Mouse (Mus musculus): Measurements from ENCODE around the gene Ddx4.
A peak's percentile ranks its signal among the peaks of the same experiment; 100 is the strongest.
"Not testable (repeated sequence)": the region's sequence is repeated elsewhere in the genome, so short reads cannot be mapped to it uniquely, and the experiment has no call there.

Gene Ddx4

GRCm38 (mm10) chr13:112635174-112635837, 17.0 kb downstream of the Ddx4 start:
- DNase-seq: no peak

DNA sequence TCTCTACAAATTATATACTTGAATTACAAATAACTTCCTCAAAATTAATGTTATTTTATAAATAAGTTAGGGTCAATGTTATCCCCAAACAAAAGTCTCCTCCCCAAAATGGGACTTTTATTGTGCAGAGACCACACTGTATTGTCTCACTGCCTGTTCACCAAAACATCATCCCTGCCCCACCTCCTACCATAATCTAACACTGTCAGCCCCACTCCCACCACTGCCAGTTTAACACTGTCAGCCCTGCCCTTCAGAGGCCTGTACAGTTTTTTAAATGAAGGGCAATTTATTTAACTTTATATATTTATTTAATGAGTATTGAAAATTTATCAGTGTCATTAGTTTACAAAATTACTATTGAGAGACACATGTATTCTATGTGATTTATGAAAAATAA, 26.7 kb downstream of the Ddx4 start:
- DNase-seq: no peak

- DNase-seq: no peak
Measured at GRCm38 (mm10) chr13:112624622-112625021, 27.7 kb downstream of the Ddx4 start.

DNA sequence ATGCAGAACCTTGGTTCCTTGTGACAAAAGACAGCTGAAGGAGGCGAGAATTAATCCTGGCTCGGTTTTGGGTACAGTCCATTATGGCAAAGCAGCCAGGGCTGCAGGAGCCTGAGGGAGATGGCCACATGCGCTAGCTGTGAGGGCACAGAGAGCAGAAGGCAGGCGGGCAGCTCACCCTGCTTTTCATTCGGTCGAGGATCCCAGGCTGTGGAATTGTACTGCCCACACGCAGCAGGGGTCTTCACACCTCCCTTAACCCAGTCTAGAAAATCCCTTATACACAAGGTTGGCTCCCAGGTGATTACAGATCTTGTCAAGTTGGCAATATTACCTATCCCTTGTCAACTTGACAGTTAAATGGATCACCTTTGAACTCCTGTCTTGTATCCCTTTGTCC, 28.6 kb downstream of the Ddx4 start:
- no peak for DNase-seq

GRCm38 (mm10) chr13:112621592-112621991, 30.7 kb downstream of the Ddx4 start:
- no peak for DNase-seq

GRCm38 (mm10) chr13:112608606-112609005, 43.7 kb downstream of the Ddx4 start:
- no peak for DNase-seq

- no peak for DNase-seq
Measured at GRCm38 (mm10) chr13:112604411-112604810, 47.9 kb downstream of the Ddx4 start.

GRCm38 (mm10) chr13:112603839-112604238, 48.4 kb downstream of the Ddx4 start:
- no peak for DNase-seq

DNA sequence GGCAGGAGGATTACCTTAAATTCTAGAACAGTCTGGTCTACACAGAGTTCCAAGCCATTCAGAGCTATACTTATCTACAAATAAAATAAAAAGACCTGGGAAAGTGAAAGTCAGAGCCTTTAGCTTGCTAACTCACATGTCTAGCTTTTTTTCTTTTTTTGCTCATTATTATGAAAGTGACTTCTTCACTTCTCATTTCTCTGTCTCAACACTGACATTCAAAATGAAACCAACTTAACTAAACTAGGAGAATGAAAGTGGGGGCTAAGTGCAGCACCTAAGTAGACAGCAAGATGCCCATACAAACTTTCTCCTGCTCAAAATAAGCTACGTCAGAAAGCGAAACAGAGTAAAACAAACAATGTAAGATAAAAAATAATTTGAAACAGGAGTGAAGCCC, 49.7 kb downstream of the Ddx4 start:
- DNase-seq: no peak

- DNase-seq: not testable (repeated sequence)
Measured at GRCm38 (mm10) chr13:112594260-112594659, 58.0 kb downstream of the Ddx4 start, which contains the start of gene Il31ra. Gene Il31ra, minus strand, starts transcription at chr13:112594360.

- DNase-seq: no peak
Measured at GRCm38 (mm10) chr13:112590254-112590653, 62.0 kb downstream of the Ddx4 start.

- no peak for DNase-seq
Measured at GRCm38 (mm10) chr13:112589625-112590024, 62.6 kb downstream of the Ddx4 start.

- no peak for DNase-seq
Measured at GRCm38 (mm10) chr13:112584556-112585237, 67.6 kb downstream of the Ddx4 start.

GRCm38 (mm10) chr13:112582291-112582690, 70.0 kb downstream of the Ddx4 start:
- DNase-seq: no peak

DNA sequence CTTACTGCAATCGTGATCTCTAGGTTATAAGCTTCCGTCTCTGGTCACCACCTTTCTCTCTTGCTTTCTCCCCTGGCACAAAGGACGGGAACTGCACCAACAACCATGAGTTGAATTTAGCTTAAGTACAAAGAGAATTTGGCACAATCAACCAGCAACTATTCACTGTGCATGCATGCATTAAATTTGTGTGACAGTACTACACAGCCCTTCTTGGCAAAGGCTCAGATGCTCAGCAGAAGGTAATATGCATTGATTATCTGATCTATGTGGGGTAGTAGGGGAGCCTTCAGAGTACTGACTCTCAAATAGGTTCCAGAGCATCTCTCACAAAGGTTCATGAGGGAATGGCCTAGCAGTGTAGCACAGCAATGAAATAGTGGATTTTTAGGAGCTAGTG, 70.5 kb downstream of the Ddx4 start:
- DNase-seq: no peak

GRCm38 (mm10) chr13:112580590-112581320, 71.5 kb downstream of the Ddx4 start:
- peak; percentile 19 for DNase-seq

GRCm38 (mm10) chr13:112578041-112578440, 74.2 kb downstream of the Ddx4 start:
- DNase-seq: peak; percentile 100

GRCm38 (mm10) chr13:112573800-112574199, 78.5 kb downstream of the Ddx4 start:
- no peak for DNase-seq

GRCm38 (mm10) chr13:112570768-112571167, 81.5 kb downstream of the Ddx4 start:
- no peak for DNase-seq

GRCm38 (mm10) chr13:112569606-112570005, 82.7 kb downstream of the Ddx4 start:
- no peak for DNase-seq

DNA sequence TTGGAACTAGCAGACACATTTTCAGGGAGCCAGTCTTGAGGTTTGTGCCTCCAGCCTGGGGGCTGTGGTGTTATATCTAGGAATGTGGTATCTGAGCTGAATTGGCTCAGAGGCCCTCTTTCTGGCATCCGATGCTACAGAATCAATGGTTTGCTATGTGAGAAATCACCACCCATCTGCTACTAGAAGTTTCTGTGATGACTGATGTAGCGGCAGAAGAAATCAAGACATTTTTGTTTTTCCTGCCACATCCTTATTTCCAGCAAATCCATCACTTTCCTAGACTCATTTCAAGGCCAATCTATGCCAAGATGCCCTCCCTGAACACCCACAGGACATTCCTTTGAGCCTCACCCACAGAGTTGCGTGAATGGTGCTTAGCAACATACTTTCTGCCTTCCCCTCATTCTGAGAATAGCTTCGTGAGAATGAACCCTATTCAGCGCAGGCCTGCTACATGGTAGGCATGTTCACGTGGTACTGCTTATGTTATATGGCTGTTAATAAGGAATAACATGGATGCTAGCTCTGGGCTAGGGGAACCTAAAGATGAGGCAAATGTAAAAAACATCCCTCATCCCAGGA, 91.6 kb downstream of the Ddx4 start:
- no peak for DNase-seq

DNA sequence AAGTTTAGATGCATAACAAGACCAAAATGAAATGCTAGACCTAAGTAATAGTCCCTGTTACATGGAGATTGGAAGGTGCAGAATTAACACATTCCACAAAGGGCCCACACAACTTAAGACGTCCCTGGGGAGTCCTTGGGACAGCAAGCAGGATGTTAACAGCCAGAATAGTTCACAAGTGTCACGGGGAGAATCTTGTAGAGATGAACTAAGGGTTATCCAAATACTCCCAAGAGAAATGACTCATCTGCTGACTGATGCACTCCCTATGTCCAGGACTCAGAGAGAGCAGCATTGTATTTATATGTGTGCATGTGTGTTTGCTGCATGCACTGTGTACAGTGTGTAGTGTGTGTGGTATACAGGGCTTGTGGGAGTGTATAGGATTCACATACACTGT, 95.8 kb downstream of the Ddx4 start:
- peak; percentile 42 for DNase-seq

DNA sequence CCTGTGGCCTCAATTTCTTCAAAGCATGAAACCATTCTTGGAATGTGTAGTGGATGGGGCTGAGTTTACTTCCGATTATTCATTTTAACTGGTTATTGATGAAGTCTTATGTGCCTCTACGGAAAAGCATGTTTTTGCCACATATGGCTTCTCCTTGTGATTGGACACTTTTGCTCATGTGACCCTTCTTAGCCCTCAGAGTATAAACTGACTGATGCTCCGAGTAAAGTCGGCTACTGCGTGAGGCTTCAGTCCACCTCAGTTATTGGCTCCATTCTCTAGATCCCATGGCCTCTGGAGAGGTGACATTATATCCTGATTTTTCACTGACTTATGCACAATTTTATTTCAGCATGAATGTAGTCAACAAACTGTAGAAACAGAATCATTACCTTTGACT, 99.0 kb downstream of the Ddx4 start:
- no peak for DNase-seq
